Mouse (Mus musculus) midbrain, embryonic 16.5 days (tissue): ENCODE results near the gene Mrps34. TPM values are rescaled to one million over a fixed set of nuclear protein-coding genes. Genes with fewer than 3 reads are reported as not detected.

ENCODE experiments used
- ATAC-seq: fragments of 200-750 bp; cut with Nextera tagmentation; 2 replicates; pipeline ENCODE4 v1.8.0; 2017; ENCODE audit warnings: moderate TSS enrichment
- H3K27ac ChIP-seq: fragments of 300-500 bp; sonication (generic); 2 replicates; pipeline ENCODE4 v1.5.1; 2014; ENCODE audit warnings: mild to moderate bottlenecking, low read length, mixed read lengths
- H3K27me3 ChIP-seq: fragments of 300-500 bp; sonication (generic); 2 replicates; pipeline ENCODE4 v1.6.1; 2014; ENCODE audit warnings: low read depth, low read length, mixed read lengths; ENCODE audit not compliant: control insufficient read depth, insufficient read depth
- H3K36me3 ChIP-seq: fragments of 300-500 bp; sonication (generic); 2 replicates; pipeline ENCODE4 v1.6.1; 2014; ENCODE audit warnings: mild to moderate bottlenecking, low read length, moderate library complexity, mixed read lengths; ENCODE audit not compliant: control insufficient read depth, insufficient read depth
- H3K4me1 ChIP-seq: fragments of 300-500 bp; sonication (generic); 2 replicates; pipeline ENCODE4 v1.6.1; 2014; ENCODE audit warnings: mild to moderate bottlenecking, low read length, mixed read lengths; ENCODE audit not compliant: control insufficient read depth, insufficient read depth
- H3K4me2 ChIP-seq: fragments of 300-500 bp; sonication (generic); 2 replicates; pipeline ENCODE4 v1.6.1; 2014; ENCODE audit warnings: mild to moderate bottlenecking, low read length, mixed read lengths
- H3K4me3 ChIP-seq: fragments of 300-500 bp; sonication (generic); 2 replicates; pipeline ENCODE4 v1.5.1; 2014; ENCODE audit warnings: low read depth, mild to moderate bottlenecking, low read length, moderate library complexity, mixed read lengths
- H3K9ac ChIP-seq: fragments of 300-500 bp; sonication (generic); 2 replicates; pipeline ENCODE4 v1.6.1; 2014; ENCODE audit warnings: low read depth, low read length, mixed read lengths
- H3K9me3 ChIP-seq: fragments of 300-500 bp; sonication (generic); replicated peaks from 2 replicates; pipeline ENCODE4 v1.6.1; 2014; ENCODE audit warnings: mild to moderate bottlenecking, low read length, mixed read lengths; ENCODE audit not compliant: control insufficient read depth, poor library complexity, severe bottlenecking
- WGBS: fragments of 180-500 bp; shearing (Covaris S2); extraction: QIAGEN DNeasy Blood & Tissue Kit; methylation state at CpG from one replicate; pipeline ENCODE4 v1.1.7; 2014; 5-methylcytosine and 5-hydroxymethylcytosine counted together
- polyA plus RNA-seq: library from polyadenylated mRNA; unstranded; fragments of >200 nt; fragmentation: Nextera tagmentation; extraction: Ambion mirVana; gene quantifications from 2 replicates; pipeline ENCODE4 v1.2.1, GENCODE M21; 2015

Gene Mrps34
- polyA plus RNA-seq, 1 experiment from 2014 or later = 77.2 TPM

GRCm38 (mm10) chr17:24886932-24887271 lies 8.0 kb upstream of the Mrps34 start:
- Histone ChIP-seq H3K4me1 (peaks cover 32% of the 10 kb centered on the region), H3K27ac (peak overlapping the region; percentile 80), H3K9ac (peak overlapping the region; percentile 86), H3K4me3 (peak overlapping the region; percentile 93), H3K36me3 (peaks cover 23% of the 10 kb centered on the region), H3K4me2 (peak overlapping the region; percentile 94), H3K27me3 (no peaks in the 10 kb centered on the region), H3K9me3 (no peaks in the 10 kb centered on the region)
- ATAC-seq = peak; percentile 47
- under 1% methylated on average over 18 of the region's 18 CpGs for WGBS

- H3K27ac ChIP-seq = no peak overlapping the region; the same call in 1 of the 2 replicates
- H3K4me1 ChIP-seq = peaks cover 32% of the 10 kb centered on the region
- H3K4me3 ChIP-seq = peak overlapping the region; percentile 93
- H3K9me3 ChIP-seq = no peaks in the 10 kb centered on the region
- H3K27me3 ChIP-seq = no peaks in the 10 kb centered on the region
- peak overlapping the region; percentile 86 for H3K9ac ChIP-seq
- peak overlapping the region; percentile 94 for H3K4me2 ChIP-seq
- ATAC-seq = peak; percentile 2; the same call in 1 of the 2 replicates
- H3K36me3 ChIP-seq = peaks cover 27% of the 10 kb centered on the region
- WGBS = 67% methylated on average over 18 of the region's 18 CpGs
Observed at GRCm38 (mm10) chr17:24887291-24888080, 7.4 kb upstream of the Mrps34 start.

- Histone ChIP-seq H3K4me3 (no peak overlapping the region), H3K9ac (no peak overlapping the region), H3K4me1 (peaks cover 38% of the 10 kb centered on the region), H3K27ac (no peak overlapping the region), H3K4me2 (no peak overlapping the region), H3K9me3 (no peaks in the 10 kb centered on the region), H3K27me3 (no peaks in the 10 kb centered on the region), H3K36me3 (peaks cover 26% of the 10 kb centered on the region)
- WGBS = 89% methylated on average over 3 of the region's 3 CpGs
- ATAC-seq = no peak
Observed at GRCm38 (mm10) chr17:24888862-24889261, 6.1 kb upstream of the Mrps34 start.

GRCm38 (mm10) chr17:24890151-24891092 lies 4.5 kb upstream of the Mrps34 start:
- H3K36me3 ChIP-seq = peaks cover 26% of the 10 kb centered on the region
- no peak overlapping the region for H3K4me2 ChIP-seq
- ATAC-seq = no peak
- H3K4me3 ChIP-seq = no peak overlapping the region
- no peak overlapping the region for H3K9ac ChIP-seq
- WGBS = 90% methylated on average over 19 of the region's 19 CpGs
- no peak overlapping the region for H3K27ac ChIP-seq
- H3K27me3 ChIP-seq = no peaks in the 10 kb centered on the region
- no peaks in the 10 kb centered on the region for H3K9me3 ChIP-seq
- peaks cover 40% of the 10 kb centered on the region for H3K4me1 ChIP-seq

GRCm38 (mm10) chr17:24891321-24891720 lies 3.6 kb upstream of the Mrps34 start:
- ATAC-seq = no peak
- 88% methylated on average over 12 of the region's 13 CpGs for WGBS
- no peak overlapping the region for H3K27ac ChIP-seq
- no peaks in the 10 kb centered on the region for H3K27me3 ChIP-seq
- H3K9ac ChIP-seq = no peak overlapping the region
- H3K4me1 ChIP-seq = peaks cover 45% of the 10 kb centered on the region
- no peaks in the 10 kb centered on the region for H3K9me3 ChIP-seq
- no peak overlapping the region for H3K4me3 ChIP-seq
- H3K36me3 ChIP-seq = peaks cover 26% of the 10 kb centered on the region
- no peak overlapping the region for H3K4me2 ChIP-seq

- no peaks in the 10 kb centered on the region for H3K27me3 ChIP-seq
- no peak overlapping the region for H3K4me3 ChIP-seq
- WGBS = 85% methylated on average over 12 of the region's 12 CpGs
- no peaks in the 10 kb centered on the region for H3K9me3 ChIP-seq
- H3K36me3 ChIP-seq = peaks cover 26% of the 10 kb centered on the region
- H3K9ac ChIP-seq = no peak overlapping the region
- no peak for ATAC-seq
- peaks cover 47% of the 10 kb centered on the region for H3K4me1 ChIP-seq
- no peak overlapping the region for H3K4me2 ChIP-seq
- no peak overlapping the region for H3K27ac ChIP-seq
Observed at GRCm38 (mm10) chr17:24892785-24893184, 2.1 kb upstream of the Mrps34 start.

- no peak overlapping the region; the same call in 1 of the 2 replicates for H3K9ac ChIP-seq
- ATAC-seq = no peak
- no peak overlapping the region for H3K27ac ChIP-seq
- H3K4me3 ChIP-seq = no peak overlapping the region
- H3K4me1 ChIP-seq = peaks cover 43% of the 10 kb centered on the region
- H3K4me2 ChIP-seq = no peak overlapping the region
- WGBS = 92% methylated on average over 2 of the region's 2 CpGs
- no peaks in the 10 kb centered on the region for H3K9me3 ChIP-seq
- H3K27me3 ChIP-seq = no peaks in the 10 kb centered on the region
- H3K36me3 ChIP-seq = peaks cover 28% of the 10 kb centered on the region
Observed at GRCm38 (mm10) chr17:24893276-24893675, 1.6 kb upstream of the Mrps34 start.

GRCm38 (mm10) chr17:24894061-24894994 lies 588 bp upstream of the Mrps34 start:
- 11% methylated on average over 31 of the region's 31 CpGs for WGBS
- Histone ChIP-seq H3K9ac (peak overlapping the region; percentile 73), H3K27me3 (no peaks in the 10 kb centered on the region), H3K9me3 (no peaks in the 10 kb centered on the region), H3K4me2 (peak overlapping the region; percentile 97), H3K4me3 (peak overlapping the region; percentile 86), H3K36me3 (peaks cover 36% of the 10 kb centered on the region), H3K27ac (peak overlapping the region; percentile 65), H3K4me1 (peaks cover 33% of the 10 kb centered on the region)
- peak; percentile 25 for ATAC-seq
